Mouse (Mus musculus) right cerebral cortex, adult 2 months (tissue): ENCODE measurements around the gene Camk1d.
A peak's percentile ranks its signal among the peaks of the same experiment; 100 is the strongest.

ENCODE experiments used
- DNase-seq, 2 experiments: peaks; one replicate each; pipeline ENCODE4 v3.0.0; 2021 to 2022; ENCODE audit warnings: low spot score in 2 of 2

Camk1d gene

GRCm38 (mm10) chr2:5714211-5715053, at the start of gene Camk1d:
TSS of gene Camk1d (minus strand) at chr2:5714515.
- DNase-seq: peak; percentile 79 to 89

GRCm38 (mm10) chr2:5762031-5762430, 47.7 kb upstream of the Camk1d start:
- DNase-seq: no peak

GRCm38 (mm10) chr2:5760479-5761008, 46.2 kb upstream of the Camk1d start:
- DNase-seq: no peak

- DNase-seq: no peak
Observed at GRCm38 (mm10) chr2:5758569-5758968, 44.3 kb upstream of the Camk1d start.

- no peak for DNase-seq
Observed at GRCm38 (mm10) chr2:5750872-5751271, 36.6 kb upstream of the Camk1d start.

- no peak for DNase-seq
Observed at GRCm38 (mm10) chr2:5749210-5749609, 34.9 kb upstream of the Camk1d start.

GRCm38 (mm10) chr2:5747545-5748043, 33.3 kb upstream of the Camk1d start:
- no peak for DNase-seq

GRCm38 (mm10) chr2:5746529-5746928, 32.2 kb upstream of the Camk1d start:
- DNase-seq: no peak

GRCm38 (mm10) chr2:5743886-5744285, 29.6 kb upstream of the Camk1d start:
- DNase-seq: no peak

GRCm38 (mm10) chr2:5740913-5741312, 26.6 kb upstream of the Camk1d start:
- DNase-seq: no peak

- DNase-seq: no peak
Observed at GRCm38 (mm10) chr2:5735881-5736280, 21.6 kb upstream of the Camk1d start.

GRCm38 (mm10) chr2:5733300-5734085, 19.2 kb upstream of the Camk1d start:
- no peak for DNase-seq

GRCm38 (mm10) chr2:5732047-5732446, 17.7 kb upstream of the Camk1d start:
- DNase-seq: no peak

- peak; percentile 47 to 50 for DNase-seq
Observed at GRCm38 (mm10) chr2:5730364-5730792, 16.1 kb upstream of the Camk1d start.

GRCm38 (mm10) chr2:5729931-5730330, 15.6 kb upstream of the Camk1d start:
- no peak for DNase-seq

GRCm38 (mm10) chr2:5725028-5725701, 10.8 kb upstream of the Camk1d start:
- DNase-seq: no peak

GRCm38 (mm10) chr2:5717675-5718074, 3.4 kb upstream of the Camk1d start:
- DNase-seq: no peak

GRCm38 (mm10) chr2:5715544-5715943, 1.2 kb upstream of the Camk1d start:
- peak; percentile 32 to 50 for DNase-seq

GRCm38 (mm10) chr2:5715054-5715410, 717 bp upstream of the Camk1d start:
- DNase-seq: no peak

- peak; percentile 69 for DNase-seq
Observed at GRCm38 (mm10) chr2:5713325-5714210, 747 bp downstream of the Camk1d start.

- DNase-seq: no peak
Observed at GRCm38 (mm10) chr2:5712255-5712654, 2.1 kb downstream of the Camk1d start.
